Mouse (Mus musculus): ENCODE measurements around the gene Npas1. TPM values are rescaled to one million over a fixed set of nuclear protein-coding genes. Genes with fewer than 3 reads are reported as not detected.

Npas1 gene
- polyA plus RNA-seq (2016; fragmentation: Nextera tagmentation; extraction: Ambion mirVana): 0.60 and 0.69 TPM in 2 replicates

- no peaks in the 10 kb centered on the region for H3K36me3 ChIP-seq
- H3K4me3 ChIP-seq: peak within 1 kb of the TSS; percentile 40
- H3K27ac ChIP-seq: no peak within 1 kb of the TSS
- peaks cover 68% of the 10 kb centered on the region for H3K27me3 ChIP-seq (ENCODE audit: low read depth, poor library complexity, severe bottlenecking)
- peaks cover 28% of the 10 kb centered on the region for H3K4me1 ChIP-seq
- no peaks in the 10 kb centered on the region for H3K9me3 ChIP-seq (replicated peaks)
- 89% methylated on average over 8 of the region's 8 CpGs for WGBS
- DNase-seq (ENCODE audit: low spot score): no peak
Measured at GRCm38 (mm10) chr7:16477628-16478027, at the start of gene Npas1. TSS of gene Npas1 (minus strand) at chr7:16477728.

- H3K27ac ChIP-seq: no peak overlapping the region
- no peaks in the 10 kb centered on the region for H3K27me3 ChIP-seq (ENCODE audit: low read depth, poor library complexity, severe bottlenecking)
- no peak for DNase-seq (ENCODE audit: low spot score)
- H3K4me3 ChIP-seq: no peak overlapping the region
- no peaks in the 10 kb centered on the region for H3K4me1 ChIP-seq
- H3K36me3 ChIP-seq: peaks cover 55% of the 10 kb centered on the region
- no peaks in the 10 kb centered on the region for H3K9me3 ChIP-seq (replicated peaks)
- 95% methylated on average over 2 of the region's 2 CpGs for WGBS
Measured at GRCm38 (mm10) chr7:16525995-16526394, 48.5 kb upstream of the Npas1 start.

GRCm38 (mm10) chr7:16525448-16525847 is 47.9 kb upstream of the Npas1 start:
- no peak overlapping the region for H3K4me3 ChIP-seq
- no peaks in the 10 kb centered on the region for H3K27me3 ChIP-seq (ENCODE audit: low read depth, poor library complexity, severe bottlenecking)
- no peaks in the 10 kb centered on the region for H3K9me3 ChIP-seq (replicated peaks)
- WGBS: 89% methylated on average over 3 of the region's 3 CpGs
- no peak for DNase-seq (ENCODE audit: low spot score)
- no peak overlapping the region for H3K27ac ChIP-seq
- peaks cover 56% of the 10 kb centered on the region for H3K36me3 ChIP-seq
- no peaks in the 10 kb centered on the region for H3K4me1 ChIP-seq

- Histone ChIP-seq H3K9me3 (replicated peaks) (no peaks in the 10 kb centered on the region), H3K36me3 (peaks cover 56% of the 10 kb centered on the region), H3K27me3 (ENCODE audit: low read depth, poor library complexity, severe bottlenecking) (no peaks in the 10 kb centered on the region), H3K4me1 (no peaks in the 10 kb centered on the region), H3K27ac (no peak overlapping the region), H3K4me3 (no peak overlapping the region)
- WGBS: 90% methylated on average over 2 of the region's 2 CpGs
- no peak for DNase-seq (ENCODE audit: low spot score)
Measured at GRCm38 (mm10) chr7:16524308-16524707, 46.8 kb upstream of the Npas1 start.

GRCm38 (mm10) chr7:16519310-16519709 is 41.8 kb upstream of the Npas1 start:
- H3K36me3 ChIP-seq: peaks cover 64% of the 10 kb centered on the region
- H3K9me3 ChIP-seq (replicated peaks): no peaks in the 10 kb centered on the region
- no peaks in the 10 kb centered on the region for H3K4me1 ChIP-seq
- H3K27me3 ChIP-seq (ENCODE audit: low read depth, poor library complexity, severe bottlenecking): no peaks in the 10 kb centered on the region
- no peak overlapping the region for H3K4me3 ChIP-seq
- no peak for DNase-seq (ENCODE audit: low spot score)
- no peak overlapping the region for H3K27ac ChIP-seq
- 95% methylated on average over 2 of the region's 2 CpGs for WGBS

- Histone ChIP-seq H3K4me3 (no peak overlapping the region), H3K9me3 (replicated peaks) (no peaks in the 10 kb centered on the region), H3K27ac (no peak overlapping the region), H3K27me3 (ENCODE audit: low read depth, poor library complexity, severe bottlenecking) (no peaks in the 10 kb centered on the region), H3K36me3 (peaks cover 72% of the 10 kb centered on the region), H3K4me1 (no peaks in the 10 kb centered on the region)
- no peak for DNase-seq (ENCODE audit: low spot score)
- WGBS: 93% methylated on average over 5 of the region's 5 CpGs
Measured at GRCm38 (mm10) chr7:16517198-16517597, 39.7 kb upstream of the Npas1 start.

GRCm38 (mm10) chr7:16507284-16507683 is 29.8 kb upstream of the Npas1 start:
- no peak overlapping the region for H3K4me3 ChIP-seq
- H3K4me1 ChIP-seq: no peaks in the 10 kb centered on the region
- H3K9me3 ChIP-seq (replicated peaks): no peaks in the 10 kb centered on the region
- peaks cover 96% of the 10 kb centered on the region for H3K36me3 ChIP-seq
- peak; percentile 51 for DNase-seq (ENCODE audit: low spot score)
- 27% methylated on average over 3 of the region's 3 CpGs for WGBS
- H3K27me3 ChIP-seq (ENCODE audit: low read depth, poor library complexity, severe bottlenecking): no peaks in the 10 kb centered on the region
- no peak overlapping the region for H3K27ac ChIP-seq

GRCm38 (mm10) chr7:16505226-16505593 is 27.7 kb upstream of the Npas1 start:
- no peaks in the 10 kb centered on the region for H3K4me1 ChIP-seq
- H3K27ac ChIP-seq: no peak overlapping the region
- 86% methylated on average over 3 of the region's 3 CpGs for WGBS
- H3K4me3 ChIP-seq: no peak overlapping the region
- no peaks in the 10 kb centered on the region for H3K9me3 ChIP-seq (replicated peaks)
- peaks cover 95% of the 10 kb centered on the region for H3K36me3 ChIP-seq
- no peaks in the 10 kb centered on the region for H3K27me3 ChIP-seq (ENCODE audit: low read depth, poor library complexity, severe bottlenecking)
- no peak for DNase-seq (ENCODE audit: low spot score)

GRCm38 (mm10) chr7:16504573-16505225 is 27.2 kb upstream of the Npas1 start:
- Histone ChIP-seq H3K27ac (no peak overlapping the region), H3K4me1 (no peaks in the 10 kb centered on the region), H3K9me3 (replicated peaks) (no peaks in the 10 kb centered on the region), H3K36me3 (peaks cover 95% of the 10 kb centered on the region), H3K4me3 (no peak overlapping the region), H3K27me3 (ENCODE audit: low read depth, poor library complexity, severe bottlenecking) (no peaks in the 10 kb centered on the region)
- 97% methylated on average over 2 of the region's 2 CpGs for WGBS
- no peak for DNase-seq (ENCODE audit: low spot score)

- 90% methylated on average over 4 of the region's 4 CpGs for WGBS
- Histone ChIP-seq H3K4me3 (no peak overlapping the region), H3K9me3 (replicated peaks) (no peaks in the 10 kb centered on the region), H3K27ac (no peak overlapping the region), H3K27me3 (ENCODE audit: low read depth, poor library complexity, severe bottlenecking) (no peaks in the 10 kb centered on the region), H3K36me3 (peaks cover 95% of the 10 kb centered on the region), H3K4me1 (no peaks in the 10 kb centered on the region)
- DNase-seq (ENCODE audit: low spot score): no peak
Measured at GRCm38 (mm10) chr7:16501571-16501970, 24.0 kb upstream of the Npas1 start.

- Histone ChIP-seq H3K36me3 (peaks cover 93% of the 10 kb centered on the region), H3K27me3 (ENCODE audit: low read depth, poor library complexity, severe bottlenecking) (no peaks in the 10 kb centered on the region), H3K27ac (no peak overlapping the region), H3K4me1 (no peaks in the 10 kb centered on the region), H3K4me3 (no peak overlapping the region), H3K9me3 (replicated peaks) (no peaks in the 10 kb centered on the region)
- WGBS: 92% methylated on average over 6 of the region's 6 CpGs
- DNase-seq (ENCODE audit: low spot score): no peak
Measured at GRCm38 (mm10) chr7:16499671-16500104, 22.2 kb upstream of the Npas1 start.

- Histone ChIP-seq H3K4me3 (no peak overlapping the region), H3K27ac (no peak overlapping the region), H3K4me1 (peaks cover 8% of the 10 kb centered on the region; the same call in 1 of the 2 replicates), H3K27me3 (ENCODE audit: low read depth, poor library complexity, severe bottlenecking) (no peaks in the 10 kb centered on the region), H3K36me3 (peaks cover 58% of the 10 kb centered on the region), H3K9me3 (replicated peaks) (no peaks in the 10 kb centered on the region)
- no peak for DNase-seq (ENCODE audit: low spot score)
- 95% methylated on average over 3 of the region's 3 CpGs for WGBS
Measured at GRCm38 (mm10) chr7:16496260-16496659, 18.7 kb upstream of the Npas1 start.

GRCm38 (mm10) chr7:16493361-16493760 is 15.8 kb upstream of the Npas1 start:
- no peak overlapping the region for H3K27ac ChIP-seq
- H3K36me3 ChIP-seq: peaks cover 34% of the 10 kb centered on the region
- no peak overlapping the region for H3K4me3 ChIP-seq
- H3K9me3 ChIP-seq (replicated peaks): no peaks in the 10 kb centered on the region
- WGBS: 45% methylated on average over 2 of the region's 2 CpGs
- H3K4me1 ChIP-seq: peaks cover 9% of the 10 kb centered on the region; the same call in 1 of the 2 replicates
- no peak for DNase-seq (ENCODE audit: low spot score)
- H3K27me3 ChIP-seq (ENCODE audit: low read depth, poor library complexity, severe bottlenecking): no peaks in the 10 kb centered on the region

- DNase-seq (ENCODE audit: low spot score): no peak
- Histone ChIP-seq H3K27me3 (ENCODE audit: low read depth, poor library complexity, severe bottlenecking) (no peaks in the 10 kb centered on the region), H3K4me1 (peaks cover 9% of the 10 kb centered on the region; the same call in 1 of the 2 replicates), H3K9me3 (replicated peaks) (no peaks in the 10 kb centered on the region), H3K36me3 (peaks cover 23% of the 10 kb centered on the region), H3K27ac (no peak overlapping the region), H3K4me3 (no peak overlapping the region)
- WGBS: 64% methylated on average over 3 of the region's 3 CpGs
Measured at GRCm38 (mm10) chr7:16492211-16492610, 14.7 kb upstream of the Npas1 start.
